ENCODE assay signal across 1 mouse cellular context in genomic region chr3:88500655-88501365, GRCm38 (mm10).
A peak's percentile ranks its signal among the peaks of the same experiment; 100 is the strongest.
TF ChIP-seq lines count a peak whose summit lies in the region.

No protein-coding gene starts in this region.

TF ChIP-seq in MEL, 35 proteins besides CTCF, POLR2A, EP300 and RAD21:
- TF ChIP-seq SIN3A (IDR thresholded peaks at IDR 0.05; ENCODE audit: low read length), result 0 out of 2 replicates have a peak, but pooled peaks have one; percentile 8
- TF ChIP-seq MYB (IDR thresholded peaks at IDR 0.05; ENCODE audit: low read depth, low read length), result no peak
